Mouse (Mus musculus): ENCODE measurements around the gene Wdr27.

DNA sequence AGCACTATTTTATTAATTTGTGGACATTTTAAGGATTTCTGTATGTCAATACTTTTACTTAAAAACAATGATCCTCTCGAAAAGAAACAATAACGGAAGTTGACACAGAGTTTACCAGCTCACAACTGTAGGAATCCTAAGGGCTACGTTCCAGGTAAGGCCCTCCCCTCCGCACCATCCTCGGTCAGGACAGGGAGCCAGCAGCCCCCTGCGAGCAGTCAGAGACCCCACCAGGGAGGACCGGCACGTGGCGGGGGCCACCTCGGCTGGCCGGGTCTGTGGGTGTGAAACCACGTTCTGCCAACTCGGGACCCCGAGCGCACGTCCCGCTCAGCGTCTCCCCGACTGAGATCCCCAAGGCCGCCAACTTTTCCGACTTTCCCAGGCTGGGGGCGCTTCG, 17.6 kb upstream of the Wdr27 start:
- TF ChIP-seq CTCF (IDR thresholded peaks at IDR 0.05; ENCODE audit: insufficient read depth, low read length), result no peak
- no peak for TF ChIP-seq POLR2A (IDR thresholded peaks at IDR 0.05; ENCODE audit: borderline replicate concordance, extremely low read depth, low read depth, low read length)

Data from lung, adult 2 months (tissue).